Mouse (Mus musculus) lung, postnatal 0 days (tissue): ENCODE data around the gene 1700030J22Rik.

Source experiments
- CTCF ChIP-seq: IDR thresholded peaks from 2 replicates; pipeline ENCODE4 v1.5.1; 2016; ENCODE audit warnings: antibody characterized with exemption, mild to moderate bottlenecking
- EP300 ChIP-seq: IDR thresholded peaks from 2 replicates; pipeline ENCODE4 v1.6.1; 2016; ENCODE audit warnings: antibody characterized with exemption, mild to moderate bottlenecking, control low read depth

DNA sequence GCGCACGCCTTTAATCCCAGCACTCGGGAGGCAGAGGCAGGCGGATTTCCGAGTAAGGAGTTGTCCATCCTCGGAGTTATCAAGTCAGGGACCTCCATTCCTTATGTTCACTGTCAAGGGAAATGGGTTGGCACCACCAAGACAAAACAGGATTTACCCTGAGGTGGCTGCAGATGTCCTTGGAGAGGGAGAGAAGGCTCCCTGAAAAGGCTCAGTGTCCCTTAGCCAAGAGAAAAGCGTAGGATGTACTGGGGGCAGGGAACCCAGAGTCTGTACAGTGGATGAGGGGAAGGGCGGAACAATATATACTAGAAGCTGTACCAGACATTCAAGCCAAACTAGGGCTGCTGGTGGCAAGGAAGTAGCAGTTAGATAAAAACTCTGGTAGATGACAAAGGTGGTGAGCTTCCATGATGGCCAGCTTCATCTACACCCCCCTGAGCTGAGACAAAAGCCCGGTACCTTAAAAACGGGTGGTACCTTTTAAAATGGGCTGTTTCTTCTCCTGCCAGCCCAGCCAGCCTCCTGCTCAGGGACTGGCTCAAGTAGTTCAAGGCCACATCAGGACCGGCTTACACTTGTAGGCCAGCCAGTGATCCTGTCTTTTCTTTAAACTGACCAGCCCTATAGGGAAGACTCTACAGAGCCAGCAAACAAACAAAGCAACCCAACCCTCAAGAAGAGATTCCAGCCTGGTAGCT lies 15.4 kb upstream of the 1700030J22Rik start:
- TF ChIP-seq CTCF (no peak), EP300 (no peak)
